Mouse (Mus musculus): ENCODE measurements around the gene Kcnj15. TPM values are rescaled to one million over a fixed set of nuclear protein-coding genes. Genes with fewer than 3 reads are reported as not detected.

Gene Kcnj15
- polyA plus RNA-seq, 1 experiment from 2014 or later = 1.1 TPM

GRCm38 (mm10) chr16:95273101-95273500 lies 15.7 kb downstream of the Kcnj15 start:
- no peak for ATAC-seq (ENCODE audit: insufficient number of reproducible peaks, low FRiP score)
- H3K9me3 ChIP-seq (replicated peaks) = no peaks in the 10 kb centered on the region

GRCm38 (mm10) chr16:95275713-95276502 lies 18.6 kb downstream of the Kcnj15 start:
- Histone ChIP-seq H3K36me3 (no peaks in the 10 kb centered on the region), H3K4me2 (no peak overlapping the region), H3K4me3 (no peak overlapping the region), H3K9ac (no peak overlapping the region), H3K27me3 (replicated peaks) (no peaks in the 10 kb centered on the region), H3K9me3 (replicated peaks) (no peaks in the 10 kb centered on the region), H3K4me1 (replicated peaks) (peaks cover 3% of the 10 kb centered on the region; the same call in 1 of the 2 replicates), H3K27ac (ENCODE audit: poor library complexity, severe bottlenecking) (no peak overlapping the region)
- 72% methylated on average over 10 of the region's 10 CpGs for WGBS
- no peak for ATAC-seq (ENCODE audit: insufficient number of reproducible peaks, low FRiP score)

More at GRCm38 (mm10) chr16:95273101-95273500, 15.7 kb downstream of the Kcnj15 start:
- Histone ChIP-seq H3K9ac (no peak overlapping the region), H3K27me3 (replicated peaks) (no peaks in the 10 kb centered on the region), H3K4me3 (no peak overlapping the region), H3K27ac (ENCODE audit: poor library complexity, severe bottlenecking) (no peak overlapping the region), H3K4me1 (replicated peaks) (no peaks in the 10 kb centered on the region; the same call in 1 of the 2 replicates), H3K36me3 (no peaks in the 10 kb centered on the region), H3K4me2 (no peak overlapping the region)
- 68% methylated on average over 2 of the region's 2 CpGs for WGBS

- ATAC-seq (ENCODE audit: insufficient number of reproducible peaks, low FRiP score) = peak; percentile 29; the same call in 1 of the 2 replicates
Measured at GRCm38 (mm10) chr16:95279015-95279414, 21.7 kb downstream of the Kcnj15 start.

GRCm38 (mm10) chr16:95280338-95280737 lies 23.0 kb downstream of the Kcnj15 start:
- ATAC-seq (ENCODE audit: insufficient number of reproducible peaks, low FRiP score) = no peak
- 89% methylated on average over 3 of the region's 3 CpGs for WGBS
- peaks cover 3% of the 10 kb centered on the region; the same call in 1 of the 2 replicates for H3K4me1 ChIP-seq (replicated peaks)
- H3K27me3 ChIP-seq (replicated peaks) = no peaks in the 10 kb centered on the region
- no peaks in the 10 kb centered on the region for H3K36me3 ChIP-seq
- no peak overlapping the region for H3K27ac ChIP-seq (ENCODE audit: poor library complexity, severe bottlenecking)
- no peak overlapping the region for H3K4me2 ChIP-seq
- H3K4me3 ChIP-seq = no peak overlapping the region
- H3K9ac ChIP-seq = no peak overlapping the region
- H3K9me3 ChIP-seq (replicated peaks) = no peaks in the 10 kb centered on the region

More at GRCm38 (mm10) chr16:95279015-95279414, 21.7 kb downstream of the Kcnj15 start:
- H3K27me3 ChIP-seq (replicated peaks) = no peaks in the 10 kb centered on the region
- WGBS = 28% methylated on average over 3 of the region's 3 CpGs
- no peak overlapping the region for H3K9ac ChIP-seq
- peaks cover 3% of the 10 kb centered on the region; the same call in 1 of the 2 replicates for H3K4me1 ChIP-seq (replicated peaks)
- no peak overlapping the region for H3K4me3 ChIP-seq
- no peak overlapping the region for H3K4me2 ChIP-seq
- no peaks in the 10 kb centered on the region for H3K9me3 ChIP-seq (replicated peaks)
- H3K27ac ChIP-seq (ENCODE audit: poor library complexity, severe bottlenecking) = peak overlapping the region; percentile 40; the same call in 1 of the 2 replicates
- H3K36me3 ChIP-seq = no peaks in the 10 kb centered on the region

GRCm38 (mm10) chr16:95283369-95283768 lies 26.0 kb downstream of the Kcnj15 start:
- no peaks in the 10 kb centered on the region for H3K9me3 ChIP-seq (replicated peaks)
- no peak overlapping the region for H3K4me2 ChIP-seq
- H3K4me3 ChIP-seq = no peak overlapping the region
- H3K27ac ChIP-seq (ENCODE audit: poor library complexity, severe bottlenecking) = no peak overlapping the region
- 0 out of 2 replicates have a peak, but pooled peaks cover 3% of the 10 kb centered on the region for H3K4me1 ChIP-seq (replicated peaks)
- H3K36me3 ChIP-seq = no peaks in the 10 kb centered on the region
- H3K27me3 ChIP-seq (replicated peaks) = no peaks in the 10 kb centered on the region
- ATAC-seq (ENCODE audit: insufficient number of reproducible peaks, low FRiP score) = no peak
- 81% methylated on average over 10 of the region's 10 CpGs for WGBS
- H3K9ac ChIP-seq = no peak overlapping the region

GRCm38 (mm10) chr16:95284085-95284727 lies 26.8 kb downstream of the Kcnj15 start:
- Histone ChIP-seq H3K9ac (no peak overlapping the region), H3K27ac (ENCODE audit: poor library complexity, severe bottlenecking) (no peak overlapping the region)
- no peak for ATAC-seq (ENCODE audit: insufficient number of reproducible peaks, low FRiP score)

GRCm38 (mm10) chr16:95285043-95285442 lies 27.7 kb downstream of the Kcnj15 start:
- H3K36me3 ChIP-seq = no peaks in the 10 kb centered on the region
- H3K4me3 ChIP-seq = no peak overlapping the region
- no peak overlapping the region for H3K9ac ChIP-seq
- H3K4me2 ChIP-seq = no peak overlapping the region
- 70% methylated on average over 4 of the region's 4 CpGs for WGBS
- no peaks in the 10 kb centered on the region for H3K27me3 ChIP-seq (replicated peaks)
- no peak overlapping the region for H3K27ac ChIP-seq (ENCODE audit: poor library complexity, severe bottlenecking)
- H3K4me1 ChIP-seq (replicated peaks) = no peaks in the 10 kb centered on the region
- no peak for ATAC-seq (ENCODE audit: insufficient number of reproducible peaks, low FRiP score)
- H3K9me3 ChIP-seq (replicated peaks) = no peaks in the 10 kb centered on the region

More at GRCm38 (mm10) chr16:95284085-95284727, 26.8 kb downstream of the Kcnj15 start:
- Histone ChIP-seq H3K4me2 (no peak overlapping the region), H3K4me3 (no peak overlapping the region), H3K27me3 (replicated peaks) (no peaks in the 10 kb centered on the region), H3K36me3 (no peaks in the 10 kb centered on the region), H3K9me3 (replicated peaks) (no peaks in the 10 kb centered on the region), H3K4me1 (replicated peaks) (no peaks in the 10 kb centered on the region)
- 75% methylated on average over 12 of the region's 12 CpGs for WGBS

GRCm38 (mm10) chr16:95285767-95286166 lies 28.4 kb downstream of the Kcnj15 start:
- 71% methylated on average over 4 of the region's 4 CpGs for WGBS
- H3K4me2 ChIP-seq = no peak overlapping the region
- H3K36me3 ChIP-seq = no peaks in the 10 kb centered on the region
- H3K27me3 ChIP-seq (replicated peaks) = no peaks in the 10 kb centered on the region
- no peak overlapping the region for H3K4me3 ChIP-seq
- no peak overlapping the region for H3K27ac ChIP-seq (ENCODE audit: poor library complexity, severe bottlenecking)
- no peak overlapping the region for H3K9ac ChIP-seq
- no peaks in the 10 kb centered on the region for H3K9me3 ChIP-seq (replicated peaks)
- no peaks in the 10 kb centered on the region for H3K4me1 ChIP-seq (replicated peaks)
- ATAC-seq (ENCODE audit: insufficient number of reproducible peaks, low FRiP score) = no peak

- no peaks in the 10 kb centered on the region for H3K27me3 ChIP-seq (replicated peaks)
- WGBS = 91% methylated on average over 2 of the region's 2 CpGs
- no peaks in the 10 kb centered on the region for H3K9me3 ChIP-seq (replicated peaks)
- H3K4me1 ChIP-seq (replicated peaks) = peaks cover 11% of the 10 kb centered on the region
- no peak overlapping the region for H3K4me3 ChIP-seq
- no peak overlapping the region for H3K27ac ChIP-seq (ENCODE audit: poor library complexity, severe bottlenecking)
- no peak overlapping the region for H3K4me2 ChIP-seq
- no peak for ATAC-seq (ENCODE audit: insufficient number of reproducible peaks, low FRiP score)
- no peak overlapping the region for H3K9ac ChIP-seq
- H3K36me3 ChIP-seq = no peaks in the 10 kb centered on the region
Measured at GRCm38 (mm10) chr16:95287656-95288055, 30.3 kb downstream of the Kcnj15 start.

GRCm38 (mm10) chr16:95289375-95289774 lies 32.0 kb downstream of the Kcnj15 start:
- 62% methylated on average over 3 of the region's 3 CpGs for WGBS
- ATAC-seq (ENCODE audit: insufficient number of reproducible peaks, low FRiP score) = no peak

GRCm38 (mm10) chr16:95291450-95292101 lies 34.2 kb downstream of the Kcnj15 start:
- Histone ChIP-seq H3K4me1 (replicated peaks) (peaks cover 15% of the 10 kb centered on the region), H3K27me3 (replicated peaks) (no peaks in the 10 kb centered on the region), H3K27ac (ENCODE audit: poor library complexity, severe bottlenecking) (no peak overlapping the region), H3K4me3 (no peak overlapping the region), H3K4me2 (peak overlapping the region; percentile 32; the same call in 1 of the 2 replicates), H3K36me3 (no peaks in the 10 kb centered on the region), H3K9me3 (replicated peaks) (0 out of 2 replicates have a peak, but pooled peaks cover 4% of the 10 kb centered on the region), H3K9ac (no peak overlapping the region)
- WGBS = 65% methylated on average over 10 of the region's 10 CpGs
- peak; percentile 63; the same call in 1 of the 2 replicates for ATAC-seq (ENCODE audit: insufficient number of reproducible peaks, low FRiP score)

More at GRCm38 (mm10) chr16:95289375-95289774, 32.0 kb downstream of the Kcnj15 start:
- Histone ChIP-seq H3K27ac (ENCODE audit: poor library complexity, severe bottlenecking) (no peak overlapping the region), H3K9me3 (replicated peaks) (0 out of 2 replicates have a peak, but pooled peaks cover 4% of the 10 kb centered on the region), H3K4me3 (no peak overlapping the region), H3K36me3 (no peaks in the 10 kb centered on the region), H3K4me1 (replicated peaks) (peaks cover 15% of the 10 kb centered on the region), H3K27me3 (replicated peaks) (no peaks in the 10 kb centered on the region), H3K4me2 (no peak overlapping the region), H3K9ac (no peak overlapping the region)

Measured in heart, embryonic 12.5 days (tissue).